Mouse (Mus musculus): ENCODE results near the gene Arpp21.

GRCm38 (mm10) chr9:112176317-112176716 is 59.4 kb downstream of the Arpp21 start:
- TF ChIP-seq CTCF (IDR thresholded peaks at IDR 0.05; ENCODE audit: low read depth, low read length) (no peak), POLR2AphosphoS5 (IDR thresholded peaks at IDR 0.05; ENCODE audit: insufficient replicate concordance, low read depth, low read length) (no peak), GATA2 (IDR thresholded peaks at IDR 0.05; ENCODE audit: borderline replicate concordance, low read depth, low read length) (no peak), TAL1 (conservative IDR thresholded peaks at IDR 0.05; ENCODE audit: low read depth, low read length) (no peak)

Measured in G1E (cell line).